Mouse (Mus musculus): ENCODE measurements around the gene Nmrk1. TPM values are rescaled to one million over a fixed set of nuclear protein-coding genes. Genes with fewer than 3 reads are reported as not detected.

The Nmrk1 gene
- polyA plus RNA-seq, 1 experiment from 2014 or later, result 6.4 TPM

DNA sequence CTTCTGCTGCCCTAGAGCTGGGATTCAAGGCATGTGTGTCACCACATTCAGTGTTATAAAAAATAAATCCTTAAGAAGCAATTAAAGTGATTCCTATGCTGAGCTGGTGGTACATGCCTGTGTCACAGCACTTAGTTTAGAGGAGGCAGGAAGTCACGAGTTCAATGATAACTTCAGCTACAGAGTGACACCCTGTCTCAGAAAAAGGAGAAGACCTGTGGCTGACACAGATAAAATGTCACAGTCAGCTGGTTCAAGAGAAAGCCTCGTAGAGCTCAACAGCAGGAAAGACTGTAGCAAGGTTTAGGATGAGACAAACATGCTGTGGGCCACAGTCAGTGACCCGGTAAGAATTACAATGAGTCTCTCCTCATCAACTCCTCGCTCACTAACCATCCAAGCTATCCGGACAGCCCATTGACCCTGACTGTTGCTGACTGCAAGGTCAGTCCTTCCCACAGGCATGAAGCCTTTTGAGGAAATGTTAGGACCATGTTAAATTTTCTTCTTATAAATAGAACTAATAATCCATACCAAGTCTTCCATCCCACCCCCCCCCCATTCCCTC is 15.2 kb downstream of the Nmrk1 start:
- Histone ChIP-seq H3K4me1 (peaks cover 13% of the 10 kb centered on the region), H3K27ac (no peak overlapping the region), H3K27me3 (ENCODE audit: poor library complexity, severe bottlenecking) (no peaks in the 10 kb centered on the region), H3K36me3 (replicated peaks) (no peaks in the 10 kb centered on the region), H3K9me3 (no peaks in the 10 kb centered on the region), H3K4me3 (no peak overlapping the region)
- DNase-seq (ENCODE audit: extremely low spot score, low spot score), result no peak
- WGBS, result 71% methylated on average over 5 of the region's 5 CpGs

DNA sequence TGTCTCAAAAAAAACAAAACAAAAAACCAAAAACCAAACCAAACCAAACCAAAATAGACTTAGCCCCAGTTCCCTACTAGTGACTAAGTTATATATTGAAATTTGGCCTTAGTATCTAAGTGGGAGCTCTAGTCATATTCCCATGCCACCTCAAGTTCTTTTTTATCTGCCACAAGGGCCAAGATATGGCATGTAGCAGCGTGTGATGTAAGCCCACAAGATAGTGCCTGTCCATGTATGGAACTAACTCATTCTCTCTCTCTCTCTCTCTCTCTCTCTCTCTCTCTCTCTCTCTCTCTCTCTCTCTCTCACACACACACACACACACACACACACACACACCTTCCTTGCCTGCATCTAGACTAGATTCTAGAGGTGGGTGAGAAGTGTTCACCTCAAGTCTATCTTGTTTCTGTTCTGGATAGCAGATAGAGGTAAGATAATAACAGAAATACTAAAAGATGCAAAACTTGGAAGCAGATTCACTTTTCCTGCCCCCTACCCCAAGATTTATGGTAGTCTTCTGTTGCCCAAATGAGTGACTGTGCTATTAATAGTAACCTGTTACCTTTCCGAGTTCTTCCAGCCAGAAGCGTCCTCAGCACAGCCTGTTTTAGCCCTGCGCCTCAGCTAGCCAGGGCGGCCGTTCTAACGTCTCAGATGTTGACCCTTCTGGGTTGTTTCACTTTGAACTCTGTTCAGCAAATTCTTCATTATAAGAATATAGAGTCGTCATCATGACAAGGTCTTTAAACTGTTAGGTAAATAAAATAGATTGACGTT is 16.2 kb downstream of the Nmrk1 start:
- Histone ChIP-seq H3K4me1 (peaks cover 13% of the 10 kb centered on the region), H3K27ac (no peak overlapping the region), H3K36me3 (replicated peaks) (no peaks in the 10 kb centered on the region), H3K9me3 (no peaks in the 10 kb centered on the region), H3K4me3 (no peak overlapping the region), H3K27me3 (ENCODE audit: poor library complexity, severe bottlenecking) (no peaks in the 10 kb centered on the region)
- 88% methylated on average over 9 of the region's 9 CpGs for WGBS
- DNase-seq (ENCODE audit: extremely low spot score, low spot score), result no peak

DNA sequence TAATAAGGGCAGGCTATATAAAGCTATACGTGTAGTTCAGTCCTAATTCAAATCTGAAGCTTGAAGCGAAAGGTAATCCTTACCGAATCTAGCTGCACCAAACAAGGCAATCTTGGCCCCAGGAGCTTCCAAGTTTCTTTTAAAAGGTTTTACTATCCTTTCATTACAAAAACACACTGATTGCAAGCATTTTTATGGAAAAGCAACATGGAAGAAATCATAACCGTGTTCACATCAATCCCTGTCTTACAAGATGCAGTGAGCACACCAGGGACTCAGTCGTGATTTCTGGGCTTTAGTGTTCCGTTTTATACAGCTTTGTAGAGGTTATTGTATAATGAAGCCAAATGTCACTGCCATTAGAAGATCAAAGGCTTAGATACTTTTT is 16.8 kb downstream of the Nmrk1 start:
- 91% methylated on average over 6 of the region's 6 CpGs for WGBS
- H3K4me1 ChIP-seq, result peaks cover 10% of the 10 kb centered on the region
- no peak overlapping the region for H3K4me3 ChIP-seq
- H3K27ac ChIP-seq, result no peak overlapping the region
- H3K27me3 ChIP-seq (ENCODE audit: poor library complexity, severe bottlenecking), result no peaks in the 10 kb centered on the region
- no peak for DNase-seq (ENCODE audit: extremely low spot score, low spot score)
- H3K9me3 ChIP-seq, result no peaks in the 10 kb centered on the region
- no peaks in the 10 kb centered on the region for H3K36me3 ChIP-seq (replicated peaks)

- H3K27me3 ChIP-seq (ENCODE audit: poor library complexity, severe bottlenecking), result no peaks in the 10 kb centered on the region
- no peak overlapping the region for H3K27ac ChIP-seq
- no peak for DNase-seq (ENCODE audit: extremely low spot score, low spot score)
- no peak overlapping the region for H3K4me3 ChIP-seq
- H3K36me3 ChIP-seq (replicated peaks), result no peaks in the 10 kb centered on the region
- WGBS, result 85% methylated on average over 4 of the region's 4 CpGs
- no peaks in the 10 kb centered on the region for H3K9me3 ChIP-seq
- peaks cover 9% of the 10 kb centered on the region for H3K4me1 ChIP-seq
These were observed 18.2 kb downstream of the Nmrk1 start for GRCm38 (mm10) chr19:18649955-18650354.

- H3K4me1 ChIP-seq, result peaks cover 9% of the 10 kb centered on the region
- no peak for DNase-seq (ENCODE audit: extremely low spot score, low spot score)
- H3K36me3 ChIP-seq (replicated peaks), result no peaks in the 10 kb centered on the region
- no peak overlapping the region for H3K4me3 ChIP-seq
- WGBS, result 86% methylated on average over 6 of the region's 6 CpGs
- no peak overlapping the region for H3K27ac ChIP-seq
- H3K9me3 ChIP-seq, result no peaks in the 10 kb centered on the region
- H3K27me3 ChIP-seq (ENCODE audit: poor library complexity, severe bottlenecking), result no peaks in the 10 kb centered on the region
These were observed 18.7 kb downstream of the Nmrk1 start for GRCm38 (mm10) chr19:18650473-18650872.

- H3K9me3 ChIP-seq, result no peaks in the 10 kb centered on the region
- H3K27ac ChIP-seq, result no peak overlapping the region
- H3K4me1 ChIP-seq, result peaks cover 9% of the 10 kb centered on the region
- H3K27me3 ChIP-seq (ENCODE audit: poor library complexity, severe bottlenecking), result no peaks in the 10 kb centered on the region
- WGBS, result 72% methylated on average over 4 of the region's 4 CpGs
- no peak for DNase-seq (ENCODE audit: extremely low spot score, low spot score)
- H3K4me3 ChIP-seq, result no peak overlapping the region
- no peaks in the 10 kb centered on the region for H3K36me3 ChIP-seq (replicated peaks)
These were observed 20.8 kb downstream of the Nmrk1 start for GRCm38 (mm10) chr19:18652592-18652991.

DNA sequence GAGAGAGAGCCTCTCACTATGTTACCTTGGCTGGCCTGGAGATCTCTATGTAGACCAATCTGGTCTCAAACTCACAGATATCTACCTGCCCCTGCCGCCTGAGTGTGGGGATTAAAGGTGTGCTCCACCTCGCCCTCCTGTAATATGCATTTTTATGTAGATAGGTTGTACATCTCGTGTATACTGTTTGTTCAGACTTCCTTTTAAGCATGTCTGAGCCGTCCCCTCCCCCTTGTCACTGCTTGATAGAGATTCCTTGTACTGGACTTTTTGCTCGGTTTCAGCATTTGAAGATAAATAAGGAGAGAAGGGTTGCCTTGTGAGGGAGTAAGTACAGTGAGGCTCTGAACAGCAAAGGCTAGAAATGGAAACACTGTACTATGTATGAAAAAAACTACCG is 21.3 kb downstream of the Nmrk1 start:
- H3K36me3 ChIP-seq (replicated peaks), result no peaks in the 10 kb centered on the region
- no peak for DNase-seq (ENCODE audit: extremely low spot score, low spot score)
- no peak overlapping the region for H3K4me3 ChIP-seq
- 88% methylated on average over 6 of the region's 6 CpGs for WGBS
- no peak overlapping the region for H3K27ac ChIP-seq
- no peaks in the 10 kb centered on the region for H3K27me3 ChIP-seq (ENCODE audit: poor library complexity, severe bottlenecking)
- H3K4me1 ChIP-seq, result peaks cover 9% of the 10 kb centered on the region
- no peaks in the 10 kb centered on the region for H3K9me3 ChIP-seq

DNA sequence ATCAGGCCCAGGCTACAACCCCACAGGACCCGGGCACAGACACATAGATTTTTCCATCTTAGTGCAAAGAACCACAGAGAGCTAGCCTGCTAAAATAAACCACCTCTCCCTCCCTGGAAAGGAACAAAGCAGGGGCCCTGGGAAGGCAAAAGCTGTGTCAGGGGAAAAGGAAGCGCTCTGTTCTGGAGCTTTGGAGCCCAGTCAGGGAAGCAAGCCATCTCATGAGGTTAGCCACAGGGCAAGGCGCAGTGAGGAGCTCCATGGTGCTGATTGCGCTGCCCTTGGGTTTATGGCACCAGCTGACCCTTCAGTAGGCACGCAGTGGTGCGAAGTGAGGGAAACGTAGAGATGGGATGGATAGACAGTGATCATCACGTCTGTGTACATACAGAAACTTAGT is 22.6 kb downstream of the Nmrk1 start:
- H3K4me1 ChIP-seq, result peaks cover 9% of the 10 kb centered on the region
- no peaks in the 10 kb centered on the region for H3K36me3 ChIP-seq (replicated peaks)
- H3K9me3 ChIP-seq, result no peaks in the 10 kb centered on the region
- H3K27ac ChIP-seq, result no peak overlapping the region
- no peak for DNase-seq (ENCODE audit: extremely low spot score, low spot score)
- no peak overlapping the region for H3K4me3 ChIP-seq
- 92% methylated on average over 8 of the region's 8 CpGs for WGBS
- no peaks in the 10 kb centered on the region for H3K27me3 ChIP-seq (ENCODE audit: poor library complexity, severe bottlenecking)

DNA sequence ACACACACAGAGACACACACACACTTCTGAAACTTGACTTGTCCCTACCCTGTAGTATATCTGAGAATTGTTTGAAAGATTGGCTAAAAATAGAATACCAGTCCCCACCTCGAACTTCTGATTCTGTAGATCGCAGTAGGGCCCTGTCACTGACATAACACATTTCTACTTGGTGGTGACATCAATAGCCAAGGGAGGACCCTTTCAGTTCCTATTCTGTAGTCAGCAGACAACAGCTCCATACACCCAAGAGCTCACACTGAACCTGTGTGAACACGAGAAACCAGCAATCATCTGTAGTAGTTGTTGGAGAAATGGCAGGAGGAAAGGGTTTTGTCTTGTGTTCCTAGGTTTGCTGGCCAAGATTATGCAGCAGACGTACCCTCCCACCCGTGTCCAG is 23.2 kb downstream of the Nmrk1 start:
- Histone ChIP-seq H3K9me3 (no peaks in the 10 kb centered on the region), H3K4me1 (peaks cover 9% of the 10 kb centered on the region), H3K27me3 (ENCODE audit: poor library complexity, severe bottlenecking) (no peaks in the 10 kb centered on the region), H3K4me3 (no peak overlapping the region), H3K27ac (no peak overlapping the region), H3K36me3 (replicated peaks) (no peaks in the 10 kb centered on the region)
- DNase-seq (ENCODE audit: extremely low spot score, low spot score), result no peak
- WGBS, result 93% methylated on average over 5 of the region's 5 CpGs

GRCm38 (mm10) chr19:18655999-18656398 is 24.2 kb downstream of the Nmrk1 start:
- DNase-seq (ENCODE audit: extremely low spot score, low spot score), result no peak
- no peaks in the 10 kb centered on the region for H3K36me3 ChIP-seq (replicated peaks)
- no peaks in the 10 kb centered on the region for H3K9me3 ChIP-seq
- no peak overlapping the region for H3K27ac ChIP-seq
- H3K4me1 ChIP-seq, result peaks cover 4% of the 10 kb centered on the region; the same call in 1 of the 2 replicates
- H3K4me3 ChIP-seq, result no peak overlapping the region
- 90% methylated on average over 7 of the region's 7 CpGs for WGBS
- no peaks in the 10 kb centered on the region for H3K27me3 ChIP-seq (ENCODE audit: poor library complexity, severe bottlenecking)

DNA sequence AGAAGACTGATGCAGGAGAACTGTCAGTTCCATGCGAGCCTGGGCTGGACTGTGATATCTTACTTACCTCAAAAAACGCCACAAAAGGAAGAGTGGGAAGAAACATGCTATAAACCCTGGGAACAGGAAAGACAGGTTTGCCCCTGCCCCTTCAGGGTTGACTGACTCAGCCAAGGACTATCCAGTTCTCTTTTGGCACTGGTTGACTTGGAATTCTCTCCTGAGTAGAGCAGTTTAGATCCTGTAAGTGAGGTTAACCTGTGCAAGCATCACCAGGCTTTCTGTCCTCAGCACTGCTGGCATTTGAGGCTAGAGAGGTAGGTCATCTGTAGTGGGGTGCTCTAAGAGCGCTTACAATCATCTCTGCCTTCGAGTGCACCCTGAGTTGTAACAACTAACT is 26.7 kb downstream of the Nmrk1 start:
- Histone ChIP-seq H3K27ac (no peak overlapping the region), H3K4me3 (no peak overlapping the region), H3K36me3 (replicated peaks) (no peaks in the 10 kb centered on the region), H3K9me3 (no peaks in the 10 kb centered on the region), H3K4me1 (no peaks in the 10 kb centered on the region), H3K27me3 (ENCODE audit: poor library complexity, severe bottlenecking) (no peaks in the 10 kb centered on the region)
- WGBS, result 78% methylated on average over 4 of the region's 4 CpGs
- DNase-seq (ENCODE audit: extremely low spot score, low spot score), result no peak

DNA sequence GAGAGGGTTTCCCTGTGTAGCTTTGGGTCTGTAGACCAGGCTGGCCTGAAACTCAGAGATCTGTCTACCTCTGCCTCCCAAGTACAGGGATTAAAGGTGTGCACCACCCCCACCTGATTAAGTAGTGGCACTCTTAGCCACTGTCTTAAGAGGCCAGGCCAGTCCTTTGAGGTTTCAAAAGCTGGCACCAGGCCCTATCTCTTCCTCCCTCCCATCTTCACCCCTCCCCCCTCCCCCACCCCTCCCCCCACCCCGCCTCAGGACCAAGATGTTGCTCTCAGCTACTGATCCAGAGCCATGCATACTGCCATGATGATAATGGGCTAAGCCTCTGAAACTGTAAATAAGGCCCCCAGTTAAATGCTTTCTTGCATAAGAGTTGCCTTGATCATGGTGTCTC is 27.6 kb downstream of the Nmrk1 start:
- H3K4me1 ChIP-seq, result no peaks in the 10 kb centered on the region
- no peaks in the 10 kb centered on the region for H3K36me3 ChIP-seq (replicated peaks)
- H3K9me3 ChIP-seq, result no peaks in the 10 kb centered on the region
- H3K27me3 ChIP-seq (ENCODE audit: poor library complexity, severe bottlenecking), result no peaks in the 10 kb centered on the region
- H3K27ac ChIP-seq, result no peak overlapping the region
- WGBS, result 67% methylated on average over 1 of the region's 1 CpGs
- no peak for DNase-seq (ENCODE audit: extremely low spot score, low spot score)
- no peak overlapping the region for H3K4me3 ChIP-seq

- no peak overlapping the region for H3K4me3 ChIP-seq
- no peaks in the 10 kb centered on the region for H3K36me3 ChIP-seq (replicated peaks)
- DNase-seq (ENCODE audit: extremely low spot score, low spot score), result no peak
- no peaks in the 10 kb centered on the region for H3K4me1 ChIP-seq
- no peaks in the 10 kb centered on the region for H3K9me3 ChIP-seq
- 91% methylated on average over 3 of the region's 3 CpGs for WGBS
- no peaks in the 10 kb centered on the region for H3K27me3 ChIP-seq (ENCODE audit: poor library complexity, severe bottlenecking)
- H3K27ac ChIP-seq, result no peak overlapping the region
These were observed 28.7 kb downstream of the Nmrk1 start for GRCm38 (mm10) chr19:18660466-18660865.

All from forebrain, embryonic 10.5 days (tissue).